Mouse (Mus musculus) embryonic fibroblast, embryonic 13.5 days (primary cell): Measurements from ENCODE around the gene Cd300a. TPM values are rescaled to one million over a fixed set of nuclear protein-coding genes. Genes with fewer than 3 reads are reported as not detected.

ENCODE experiments used
- H3K27ac ChIP-seq: 2 replicates; pipeline ENCODE4 v1.5.1; 2012; ENCODE audit warnings: low read length, control low read depth, inconsistent platforms; ENCODE audit not compliant: insufficient read depth
- H3K4me1 ChIP-seq: 2 replicates; pipeline ENCODE4 v1.6.1; 2011; ENCODE audit warnings: low read length; ENCODE audit not compliant: control insufficient read depth, insufficient read depth
- H3K4me3 ChIP-seq: 2 replicates; pipeline ENCODE4 v1.5.1; 2011; ENCODE audit warnings: mild to moderate bottlenecking, control low read depth, low read length; ENCODE audit not compliant: insufficient read depth
- CTCF ChIP-seq: IDR thresholded peaks from 2 replicates; pipeline ENCODE4 v1.5.1; 2011; ENCODE audit warnings: mild to moderate bottlenecking, control low read depth, low read length, moderate library complexity, borderline replicate concordance; ENCODE audit not compliant: insufficient read depth
- POLR2A ChIP-seq: IDR thresholded peaks from 2 replicates; pipeline ENCODE4 v1.6.1; 2011; ENCODE audit warnings: low read depth, mild to moderate bottlenecking, control low read depth, low read length, moderate library complexity
- polyA plus RNA-seq: library from polyadenylated mRNA; stranded (reverse); fragments of >200 nt; gene quantifications from 2 replicates; pipeline ENCODE4 v1.2.4, GENCODE M21; 2011; ENCODE audit warnings: low read depth; ENCODE audit not compliant: missing spikeins, insufficient read length

Cd300a gene
- polyA plus RNA-seq, 1 experiment: 0.84 TPM

DNA sequence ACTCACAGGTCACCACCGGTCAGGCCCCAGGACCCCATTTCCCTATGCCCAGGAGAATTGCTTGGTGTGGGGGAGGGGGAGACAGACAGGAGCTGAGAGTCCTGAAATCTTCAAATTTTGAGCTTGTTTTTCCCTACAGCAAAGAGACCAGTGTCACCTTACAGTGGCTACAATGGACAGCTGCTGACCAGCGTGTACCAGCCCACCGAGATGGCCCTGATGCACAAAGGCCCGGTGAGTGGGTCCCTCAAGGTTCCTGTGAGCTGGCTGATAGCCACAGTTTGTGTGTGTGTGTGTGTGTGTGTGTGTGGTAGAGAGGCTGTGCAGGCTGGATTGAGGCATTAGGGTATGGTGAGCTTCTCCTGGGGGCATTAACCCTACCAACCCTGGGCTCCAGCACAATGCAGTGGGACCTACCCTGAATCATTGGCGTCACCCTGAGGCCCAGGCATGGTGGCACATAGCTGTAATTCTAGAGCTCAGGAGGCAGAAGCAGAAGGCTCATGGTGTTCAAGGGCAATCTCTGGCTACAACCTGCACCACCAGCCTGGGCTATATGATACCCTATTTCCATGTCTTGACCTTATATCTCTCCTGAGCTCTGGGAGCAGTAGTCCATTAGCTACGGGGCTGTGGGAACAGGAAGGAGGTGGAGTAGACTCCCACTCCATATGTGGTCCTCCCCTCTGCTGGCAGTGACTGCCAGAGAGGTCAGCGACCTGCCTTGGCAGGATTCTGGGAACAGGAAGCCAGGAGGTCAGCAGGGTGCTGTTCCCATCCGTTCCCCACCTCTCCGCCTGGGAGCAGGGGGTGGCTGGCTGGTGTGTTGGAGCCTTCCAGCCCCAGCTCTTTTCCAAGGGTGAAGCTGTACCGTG lies 23.1 kb upstream of the Cd300a start:
- no peak overlapping the region for H3K4me3 ChIP-seq
- H3K4me1 ChIP-seq: no peaks in the 10 kb centered on the region
- H3K27ac ChIP-seq: no peak overlapping the region
- TF ChIP-seq CTCF (no peak), POLR2A (no peak)

DNA sequence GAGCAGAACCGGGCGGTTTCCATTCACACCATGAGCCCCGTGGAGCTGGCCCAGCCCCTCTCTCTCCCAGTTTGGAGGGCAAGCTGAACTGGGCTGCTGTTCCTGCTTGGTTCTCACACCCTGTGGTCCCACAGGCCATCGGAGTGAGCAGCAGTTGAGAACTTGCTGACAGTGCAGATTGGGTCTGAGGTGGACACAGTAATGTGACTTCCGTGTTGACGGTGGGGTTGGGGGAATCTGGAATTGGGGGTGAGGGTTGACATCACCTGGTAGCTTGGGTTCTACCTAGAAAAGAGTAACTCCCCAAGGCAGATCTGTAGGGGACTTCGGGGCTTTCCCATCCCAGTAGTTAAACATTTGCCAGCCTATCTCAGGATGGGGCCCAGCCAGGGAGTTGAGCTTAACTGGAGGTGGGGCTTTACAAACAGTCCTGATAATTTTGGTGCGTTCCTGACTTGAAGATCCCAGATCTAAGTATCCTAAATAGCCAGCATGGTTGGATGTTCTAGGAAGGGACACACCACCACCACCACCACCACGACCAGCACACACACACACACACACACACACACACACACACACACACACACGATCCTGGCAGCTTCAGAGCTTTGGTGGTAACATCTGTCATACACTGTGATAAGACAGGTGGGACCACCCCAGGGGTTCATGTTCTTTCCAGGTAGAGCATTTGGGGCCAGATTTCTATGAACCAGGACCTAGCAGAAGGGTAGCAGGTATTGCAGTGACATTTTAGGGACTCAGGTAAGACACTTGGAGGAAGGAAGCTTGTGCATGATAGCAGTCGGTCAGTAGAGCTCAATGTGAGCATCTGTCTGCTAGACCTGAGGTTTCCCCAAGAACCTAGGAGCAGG lies 22.2 kb upstream of the Cd300a start:
- Histone ChIP-seq H3K4me3 (no peak overlapping the region), H3K27ac (no peak overlapping the region), H3K4me1 (no peaks in the 10 kb centered on the region)
- no peak for TF ChIP-seq CTCF
- no peak for TF ChIP-seq POLR2A

DNA sequence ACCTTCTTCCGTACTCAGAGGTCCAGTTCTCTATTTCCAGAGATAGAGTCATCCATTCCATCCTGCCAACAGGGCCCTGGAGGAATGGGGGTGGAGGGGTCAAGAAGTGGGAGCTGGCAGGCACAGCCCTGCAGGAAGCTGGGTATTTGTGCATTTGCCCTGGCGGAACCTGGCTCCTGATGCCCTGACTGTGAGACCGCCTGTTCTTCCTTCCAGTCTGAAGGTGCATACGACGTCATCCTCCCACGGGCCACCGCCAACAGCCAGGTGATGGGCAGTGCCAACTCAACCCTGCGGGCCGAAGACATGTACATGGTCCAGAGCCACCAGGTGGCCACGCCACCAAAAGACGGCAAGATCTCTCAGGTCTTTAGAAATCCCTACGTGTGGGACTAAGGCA lies 21.6 kb upstream of the Cd300a start:
- TF ChIP-seq POLR2A (no peak), CTCF (no peak)
- no peaks in the 10 kb centered on the region; the same call in 1 of the 2 replicates for H3K4me1 ChIP-seq
- no peak overlapping the region for H3K27ac ChIP-seq
- H3K4me3 ChIP-seq: no peak overlapping the region

DNA sequence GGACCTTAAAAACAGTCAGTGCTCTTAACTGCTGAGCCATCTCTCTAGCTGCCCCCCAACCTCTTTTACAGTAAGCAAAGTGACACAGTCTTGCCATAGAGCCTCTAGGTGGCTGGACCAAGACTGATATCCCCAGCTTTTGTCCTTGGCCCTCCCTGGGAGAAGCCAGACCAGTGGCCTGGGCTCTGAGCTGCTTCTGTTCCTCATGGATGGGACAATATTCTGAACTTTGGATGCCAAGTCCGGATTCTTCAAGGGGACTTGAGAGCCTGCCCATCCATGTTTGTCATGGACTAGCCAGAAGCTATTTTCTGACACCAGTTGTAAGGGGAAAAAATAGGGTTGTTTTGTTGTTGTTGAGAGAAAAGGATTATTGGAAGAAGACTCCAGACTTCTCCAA lies 20.1 kb upstream of the Cd300a start:
- H3K4me1 ChIP-seq: no peaks in the 10 kb centered on the region; the same call in 1 of the 2 replicates
- no peak overlapping the region for H3K27ac ChIP-seq
- no peak for TF ChIP-seq POLR2A
- TF ChIP-seq CTCF: no peak
- no peak overlapping the region for H3K4me3 ChIP-seq

DNA sequence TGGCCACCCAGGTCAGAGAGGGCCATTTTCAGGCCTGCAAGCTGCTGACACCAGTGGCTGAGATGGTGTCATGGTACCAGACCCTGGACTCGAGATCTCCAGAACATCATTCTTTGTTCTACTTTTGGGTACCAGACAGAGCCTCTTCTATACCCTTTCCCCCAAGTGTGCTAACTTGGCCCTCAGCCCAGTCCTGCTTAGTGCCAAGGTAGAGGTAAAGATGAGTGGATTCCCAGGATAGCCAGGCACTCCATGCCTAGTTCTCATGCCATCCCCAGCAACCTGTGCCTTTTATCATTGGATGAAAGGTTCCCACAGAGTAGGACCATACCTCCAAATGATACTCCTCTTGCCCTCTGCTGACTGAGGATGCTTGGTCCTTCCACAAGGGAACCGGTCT lies 18.3 kb upstream of the Cd300a start:
- H3K4me1 ChIP-seq: peaks cover 2% of the 10 kb centered on the region; the same call in 1 of the 2 replicates
- no peak overlapping the region for H3K4me3 ChIP-seq
- H3K27ac ChIP-seq: no peak overlapping the region
- TF ChIP-seq POLR2A (no peak), CTCF (no peak)

DNA sequence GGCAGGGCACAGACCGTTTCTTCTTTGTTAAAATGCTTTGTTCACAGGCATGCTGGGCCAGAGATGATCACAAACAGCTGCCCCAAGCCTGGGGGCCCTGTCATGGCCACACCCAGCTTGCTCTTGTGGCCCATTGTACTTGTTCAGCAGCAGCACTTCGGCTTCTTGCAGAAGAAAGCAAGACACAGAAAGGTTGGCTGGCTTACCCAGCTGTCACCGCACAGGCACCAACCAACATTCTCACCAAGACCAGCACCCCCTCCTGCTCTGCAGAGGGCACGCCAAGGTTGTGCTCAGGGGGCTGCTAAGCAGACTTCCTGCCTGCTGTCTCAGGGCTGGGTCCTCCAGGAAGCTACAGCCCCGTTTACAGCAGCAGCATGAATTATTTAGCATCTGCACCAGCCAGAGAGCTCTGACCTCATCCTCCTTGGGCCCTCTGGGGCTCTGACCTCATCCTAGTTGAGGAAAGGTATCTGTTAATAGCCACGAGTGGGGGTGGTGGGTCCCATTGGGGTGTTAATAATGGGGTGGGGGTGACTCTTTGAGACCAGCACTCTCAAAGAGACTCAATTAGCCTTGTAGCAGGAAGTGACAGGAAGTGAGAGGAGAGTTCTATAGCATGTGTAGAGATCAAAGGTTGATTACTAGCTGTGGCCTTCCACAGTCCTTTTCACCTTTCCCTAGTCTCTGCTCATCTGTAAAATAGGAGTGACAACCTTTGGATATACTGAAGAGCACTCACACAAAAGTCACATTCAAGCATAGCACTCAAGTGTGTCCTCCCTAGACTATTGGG lies 16.6 kb upstream of the Cd300a start:
- Histone ChIP-seq H3K4me3 (no peak overlapping the region), H3K4me1 (peaks cover 5% of the 10 kb centered on the region), H3K27ac (no peak overlapping the region)
- TF ChIP-seq CTCF: no peak
- TF ChIP-seq POLR2A: no peak

DNA sequence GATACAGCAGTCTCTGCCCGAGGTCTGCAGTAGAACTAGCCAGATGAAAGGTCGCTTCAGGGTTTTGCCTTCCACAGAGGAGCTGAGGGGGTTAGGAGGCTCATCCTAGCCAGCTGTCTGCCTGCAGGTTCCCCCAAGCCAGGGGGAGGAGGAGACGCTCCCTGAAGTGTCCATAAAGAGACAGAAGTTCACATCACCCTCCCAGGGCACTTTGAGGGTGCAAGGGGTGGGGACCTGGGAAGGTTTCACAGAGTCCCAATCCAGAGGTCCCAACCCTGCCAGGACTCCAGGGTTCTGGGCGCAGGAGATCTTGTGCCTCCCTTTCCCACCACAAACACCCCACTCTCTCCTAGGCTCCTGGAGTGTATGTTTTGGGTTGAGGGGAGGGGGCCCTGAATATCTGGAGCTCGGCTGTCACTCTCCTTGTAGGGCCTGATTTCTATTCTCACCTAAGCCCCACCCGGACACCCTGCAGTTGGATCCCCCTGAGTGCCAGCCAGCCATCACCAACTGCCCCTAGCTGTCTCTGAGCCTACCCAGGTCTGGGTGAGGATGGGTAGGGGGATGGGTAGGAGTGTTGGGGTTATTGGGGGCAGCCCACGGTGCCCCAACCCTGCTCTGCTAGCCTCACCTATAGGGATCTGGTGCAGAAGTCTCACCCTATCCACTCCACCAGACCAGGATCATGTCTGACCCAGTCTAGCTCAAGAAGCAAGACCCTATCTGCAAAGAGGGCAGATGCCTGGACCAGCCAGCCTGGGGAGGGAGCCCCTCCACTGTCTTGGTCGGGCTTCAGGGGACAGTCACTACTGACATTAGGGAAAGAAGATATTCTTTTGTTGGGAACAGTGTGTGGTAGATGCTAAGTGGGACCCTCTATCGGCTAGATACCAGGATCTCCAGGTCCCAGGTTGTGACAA lies 15.4 kb upstream of the Cd300a start:
- H3K4me1 ChIP-seq: peaks cover 5% of the 10 kb centered on the region
- no peak overlapping the region for H3K27ac ChIP-seq
- TF ChIP-seq POLR2A (no peak), CTCF (no peak)
- H3K4me3 ChIP-seq: no peak overlapping the region

DNA sequence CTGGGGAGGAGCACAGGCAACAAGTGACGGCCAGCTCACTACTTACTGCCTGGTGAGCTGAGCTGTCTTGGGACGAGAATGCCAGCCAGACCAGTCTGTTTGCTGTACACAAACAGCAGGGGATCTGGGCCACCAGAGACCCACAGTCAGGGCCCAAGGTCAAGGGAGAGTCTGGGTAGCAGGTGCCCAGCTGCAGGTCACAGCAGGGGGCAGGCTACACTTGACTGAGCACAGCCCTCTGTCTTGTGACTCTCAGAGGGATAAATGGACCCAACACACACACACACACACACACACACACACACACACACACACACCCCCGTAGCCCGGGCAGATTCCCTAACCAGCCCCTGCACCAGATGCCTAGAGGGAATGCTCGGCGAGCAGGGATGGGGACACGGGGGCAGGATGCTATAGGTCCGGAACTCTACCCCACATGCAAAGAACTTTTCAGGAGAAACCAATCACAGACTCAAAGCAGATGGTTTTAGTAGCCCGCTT lies 14.5 kb upstream of the Cd300a start:
- Histone ChIP-seq H3K4me1 (peaks cover 5% of the 10 kb centered on the region), H3K27ac (no peak overlapping the region), H3K4me3 (no peak overlapping the region)
- TF ChIP-seq POLR2A: no peak
- no peak for TF ChIP-seq CTCF

DNA sequence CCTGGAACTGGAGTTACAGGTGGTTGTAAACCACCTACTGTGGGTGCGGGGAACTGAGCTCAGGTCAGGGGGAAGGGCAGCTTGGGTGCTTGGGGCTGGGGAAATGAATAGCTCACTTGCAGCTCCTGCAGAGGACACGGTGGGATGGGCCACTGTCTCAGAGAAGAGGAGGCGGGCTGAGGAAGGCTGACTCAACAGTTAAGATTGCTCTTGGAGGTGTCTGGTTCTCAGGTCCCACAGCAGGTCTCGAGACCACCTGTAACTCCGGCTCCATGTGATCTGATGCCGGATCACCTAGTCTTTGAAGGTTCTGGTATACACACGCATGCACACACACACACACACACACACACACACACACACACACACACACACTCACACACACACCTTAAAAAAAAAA lies 13.7 kb upstream of the Cd300a start:
- peak overlapping the region; percentile 23; the same call in 1 of the 2 replicates for H3K27ac ChIP-seq
- H3K4me1 ChIP-seq: peaks cover 5% of the 10 kb centered on the region
- no peak for TF ChIP-seq POLR2A
- TF ChIP-seq CTCF: no peak
- no peak overlapping the region for H3K4me3 ChIP-seq
